Mouse (Mus musculus) E14TG2a.4 (cell line): ENCODE results near the gene Mast4.

ENCODE experiments used
- CTCF ChIP-seq: conservative IDR thresholded peaks from 2 replicates; pipeline ENCODE4 v1.5.1; 2014; ENCODE audit warnings: low read length
- POU5F1 ChIP-seq: IDR thresholded peaks from 2 replicates; pipeline ENCODE4 v1.6.1; 2014; ENCODE audit warnings: low read length, borderline replicate concordance

- TF ChIP-seq CTCF = no peak
- no peak for TF ChIP-seq POU5F1
Measured at GRCm38 (mm10) chr13:103201016-103201760, 133.1 kb downstream of the Mast4 start.
